Mouse (Mus musculus) cerebellum, postnatal 25 days (tissue): ENCODE results near the gene Prkra.
"Not testable (repeated sequence)": the region's sequence is repeated elsewhere in the genome, so short reads cannot be mapped to it uniquely, and the experiment has no call there.

Experiments
- DNase-seq, 2 experiments: peaks; one replicate each; pipeline ENCODE4 v3.0.0; 2021; ENCODE audit warnings: mixed read lengths in 2 of 2

Prkra gene

GRCm38 (mm10) chr2:76654646-76655045 lies 6.8 kb upstream of the Prkra start:
- no peak for DNase-seq

GRCm38 (mm10) chr2:76653070-76653469 lies 5.3 kb upstream of the Prkra start:
- DNase-seq, result no peak

- DNase-seq, result peak in 1 of 2 experiments; percentile 32
Observed at GRCm38 (mm10) chr2:76648666-76649141, 889 bp upstream of the Prkra start.

GRCm38 (mm10) chr2:76647441-76647869 lies 360 bp downstream of the Prkra start:
- no peak for DNase-seq

- DNase-seq, result no peak
Observed at GRCm38 (mm10) chr2:76643801-76644200, 4.0 kb downstream of the Prkra start.

- DNase-seq, result no peak
Observed at GRCm38 (mm10) chr2:76639637-76640036, 8.2 kb downstream of the Prkra start.

- no peak for DNase-seq
Observed at GRCm38 (mm10) chr2:76631600-76631999, 16.2 kb downstream of the Prkra start.

- DNase-seq, result no peak
Observed at GRCm38 (mm10) chr2:76630293-76630692, 17.5 kb downstream of the Prkra start.

GRCm38 (mm10) chr2:76622316-76622715 lies 25.5 kb downstream of the Prkra start:
- DNase-seq, result not testable (repeated sequence)

- no peak for DNase-seq
Observed at GRCm38 (mm10) chr2:76621724-76622123, 26.1 kb downstream of the Prkra start.

- no peak for DNase-seq
Observed at GRCm38 (mm10) chr2:76620188-76620587, 27.6 kb downstream of the Prkra start.

- peak in 1 of 2 experiments; percentile 71 for DNase-seq
Observed at GRCm38 (mm10) chr2:76618078-76618477, 29.7 kb downstream of the Prkra start.

GRCm38 (mm10) chr2:76611996-76612395 lies 35.8 kb downstream of the Prkra start:
- no peak for DNase-seq

- no peak for DNase-seq
Observed at GRCm38 (mm10) chr2:76610326-76611104, 37.3 kb downstream of the Prkra start.

GRCm38 (mm10) chr2:76606704-76607103 lies 41.1 kb downstream of the Prkra start:
- DNase-seq, result no peak

GRCm38 (mm10) chr2:76602256-76602655 lies 45.6 kb downstream of the Prkra start:
- peak in 1 of 2 experiments; percentile 43 for DNase-seq

- no peak for DNase-seq
Observed at GRCm38 (mm10) chr2:76599214-76599613, 48.6 kb downstream of the Prkra start.

- no peak for DNase-seq
Observed at GRCm38 (mm10) chr2:76597521-76597920, 50.3 kb downstream of the Prkra start.

- no peak for DNase-seq
Observed at GRCm38 (mm10) chr2:76592401-76592924, 55.4 kb downstream of the Prkra start.

GRCm38 (mm10) chr2:76590221-76590620 lies 57.6 kb downstream of the Prkra start:
- no peak for DNase-seq

- DNase-seq, result no peak
Observed at GRCm38 (mm10) chr2:76586906-76587305, 60.9 kb downstream of the Prkra start.

- DNase-seq, result peak in 1 of 2 experiments; percentile 36
Observed at GRCm38 (mm10) chr2:76585090-76585489, 62.7 kb downstream of the Prkra start.
